Mouse (Mus musculus): ENCODE measurements around the gene Sorbs1. TPM values are rescaled to one million over a fixed set of nuclear protein-coding genes. Genes with fewer than 3 reads are reported as not detected.
"Not testable (repeated sequence)": the region's sequence is repeated elsewhere in the genome, so short reads cannot be mapped to it uniquely, and the experiment has no call there.

Sorbs1 gene
- 64.2 and 74.4 TPM in 2 replicates for polyA plus RNA-seq (2016; fragmentation: Nextera tagmentation; extraction: Ambion mirVana)

GRCm38 (mm10) chr19:40513632-40514078, at the start of gene Sorbs1:
Gene Sorbs1 (minus strand): TSS chr19:40513779.
- Histone ChIP-seq H3K4me3 (peak within 1 kb of the TSS; percentile 78), H3K9me3 (no peaks in the 10 kb centered on the region), H3K36me3 (no peaks in the 10 kb centered on the region), H3K27me3 (ENCODE audit: insufficient read depth, poor library complexity, severe bottlenecking) (no peaks in the 10 kb centered on the region), H3K4me1 (replicated peaks) (peaks cover 30% of the 10 kb centered on the region), H3K27ac (peak within 1 kb of the TSS; percentile 93)
- DNase-seq (ENCODE audit: low spot score) = peak; percentile 97
- under 1% methylated on average over 51 of the region's 51 CpGs for WGBS

DNA sequence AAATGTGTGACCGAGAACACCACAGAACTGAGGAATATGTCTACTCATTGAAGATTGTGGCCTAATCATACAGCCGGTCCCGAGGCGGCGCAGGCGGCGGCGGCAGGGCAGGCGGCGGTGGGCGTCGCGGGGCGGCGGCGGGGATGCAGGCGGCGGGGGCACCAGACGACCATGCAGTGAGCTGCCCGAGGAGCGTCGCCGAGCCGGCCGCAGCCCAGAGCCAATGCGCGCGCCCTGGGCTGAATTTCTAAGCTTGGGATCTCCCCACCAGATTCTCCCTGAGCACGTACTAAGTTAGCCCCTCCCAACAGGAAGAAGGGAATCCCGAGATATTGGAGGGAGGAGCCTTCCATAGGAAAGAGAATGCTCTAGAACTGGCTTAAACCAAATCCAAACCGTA, 47.9 kb upstream of the Sorbs1 start:
- not testable (repeated sequence) for H3K9me3 ChIP-seq; H3K27me3 ChIP-seq (ENCODE audit: insufficient read depth, poor library complexity, severe bottlenecking); H3K27ac ChIP-seq; DNase-seq (ENCODE audit: low spot score); H3K4me3 ChIP-seq; H3K4me1 ChIP-seq (replicated peaks)
- H3K36me3 ChIP-seq = peaks cover 71% of the 10 kb centered on the region
- WGBS = 62% methylated on average over 18 of the region's 31 CpGs

DNA sequence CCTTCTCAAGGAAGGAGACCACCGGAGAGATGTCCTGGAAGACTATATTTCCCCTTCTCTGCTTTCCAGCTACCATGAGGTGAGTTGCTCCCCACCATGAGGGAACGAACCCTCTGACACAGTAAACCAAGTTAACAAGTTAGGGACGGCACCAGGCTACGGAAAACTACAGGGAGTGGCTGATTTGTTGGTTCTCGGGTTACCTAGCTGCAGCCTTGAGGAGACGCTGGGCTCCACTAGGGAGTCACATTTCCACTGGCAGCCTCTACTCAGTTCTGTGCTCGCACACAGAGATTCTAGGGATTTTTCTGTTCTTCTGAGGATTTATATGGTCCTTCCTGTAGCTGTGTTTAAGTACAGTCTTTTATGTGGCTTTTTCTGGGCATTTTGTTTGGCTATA, 42.5 kb upstream of the Sorbs1 start:
- Histone ChIP-seq H3K4me3 (no peak overlapping the region), H3K27ac (no peak overlapping the region), H3K36me3 (peaks cover 77% of the 10 kb centered on the region), H3K9me3 (peaks cover 7% of the 10 kb centered on the region; the same call in 1 of the 2 replicates), H3K27me3 (ENCODE audit: insufficient read depth, poor library complexity, severe bottlenecking) (no peaks in the 10 kb centered on the region), H3K4me1 (replicated peaks) (no peaks in the 10 kb centered on the region)
- no peak for DNase-seq (ENCODE audit: low spot score)
- 80% methylated on average over 7 of the region's 7 CpGs for WGBS

GRCm38 (mm10) chr19:40555136-40555535, 41.6 kb upstream of the Sorbs1 start:
- H3K36me3 ChIP-seq = peaks cover 85% of the 10 kb centered on the region
- 97% methylated on average over 8 of the region's 8 CpGs for WGBS

GRCm38 (mm10) chr19:40554343-40554742, 40.8 kb upstream of the Sorbs1 start:
- H3K9me3 ChIP-seq = peaks cover 7% of the 10 kb centered on the region; the same call in 1 of the 2 replicates
- no peaks in the 10 kb centered on the region for H3K27me3 ChIP-seq (ENCODE audit: insufficient read depth, poor library complexity, severe bottlenecking)
- H3K36me3 ChIP-seq = peaks cover 88% of the 10 kb centered on the region
- no peak overlapping the region for H3K27ac ChIP-seq
- peaks cover under 1% of the 10 kb centered on the region for H3K4me1 ChIP-seq (replicated peaks)
- no peak overlapping the region for H3K4me3 ChIP-seq
- DNase-seq (ENCODE audit: low spot score) = no peak
- 94% methylated on average over 11 of the region's 11 CpGs for WGBS

More at GRCm38 (mm10) chr19:40555136-40555535, 41.6 kb upstream of the Sorbs1 start:
- Histone ChIP-seq H3K9me3 (peaks cover 7% of the 10 kb centered on the region; the same call in 1 of the 2 replicates), H3K27me3 (ENCODE audit: insufficient read depth, poor library complexity, severe bottlenecking) (no peaks in the 10 kb centered on the region), H3K4me1 (replicated peaks) (no peaks in the 10 kb centered on the region), H3K27ac (no peak overlapping the region), H3K4me3 (no peak overlapping the region)
- no peak for DNase-seq (ENCODE audit: low spot score)

DNA sequence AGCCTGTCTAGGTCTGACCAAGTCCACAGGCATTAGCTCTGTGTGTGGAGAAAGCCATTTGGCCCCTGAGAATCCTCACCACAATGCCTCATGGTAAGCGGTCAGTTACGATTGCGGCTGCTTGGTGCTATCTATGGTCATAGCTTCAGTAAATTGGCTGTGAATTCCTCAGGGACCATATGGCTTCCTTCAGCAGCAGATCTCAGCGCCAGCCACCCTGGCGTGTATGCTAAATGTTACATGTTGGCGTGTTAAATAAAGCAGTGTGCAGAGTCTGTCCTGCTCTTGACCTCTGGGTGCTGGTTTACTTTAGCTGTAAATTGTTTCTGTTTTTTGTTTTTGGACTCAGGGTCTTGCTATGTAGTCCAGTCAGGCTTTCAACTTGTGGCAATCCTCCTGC, 40.3 kb upstream of the Sorbs1 start:
- H3K4me1 ChIP-seq (replicated peaks) = peaks cover 6% of the 10 kb centered on the region
- H3K36me3 ChIP-seq = peaks cover 88% of the 10 kb centered on the region
- no peaks in the 10 kb centered on the region for H3K27me3 ChIP-seq (ENCODE audit: insufficient read depth, poor library complexity, severe bottlenecking)
- H3K27ac ChIP-seq = no peak overlapping the region
- no peak overlapping the region for H3K4me3 ChIP-seq
- H3K9me3 ChIP-seq = peaks cover 7% of the 10 kb centered on the region; the same call in 1 of the 2 replicates
- WGBS = 97% methylated on average over 6 of the region's 6 CpGs
- DNase-seq (ENCODE audit: low spot score) = no peak

DNA sequence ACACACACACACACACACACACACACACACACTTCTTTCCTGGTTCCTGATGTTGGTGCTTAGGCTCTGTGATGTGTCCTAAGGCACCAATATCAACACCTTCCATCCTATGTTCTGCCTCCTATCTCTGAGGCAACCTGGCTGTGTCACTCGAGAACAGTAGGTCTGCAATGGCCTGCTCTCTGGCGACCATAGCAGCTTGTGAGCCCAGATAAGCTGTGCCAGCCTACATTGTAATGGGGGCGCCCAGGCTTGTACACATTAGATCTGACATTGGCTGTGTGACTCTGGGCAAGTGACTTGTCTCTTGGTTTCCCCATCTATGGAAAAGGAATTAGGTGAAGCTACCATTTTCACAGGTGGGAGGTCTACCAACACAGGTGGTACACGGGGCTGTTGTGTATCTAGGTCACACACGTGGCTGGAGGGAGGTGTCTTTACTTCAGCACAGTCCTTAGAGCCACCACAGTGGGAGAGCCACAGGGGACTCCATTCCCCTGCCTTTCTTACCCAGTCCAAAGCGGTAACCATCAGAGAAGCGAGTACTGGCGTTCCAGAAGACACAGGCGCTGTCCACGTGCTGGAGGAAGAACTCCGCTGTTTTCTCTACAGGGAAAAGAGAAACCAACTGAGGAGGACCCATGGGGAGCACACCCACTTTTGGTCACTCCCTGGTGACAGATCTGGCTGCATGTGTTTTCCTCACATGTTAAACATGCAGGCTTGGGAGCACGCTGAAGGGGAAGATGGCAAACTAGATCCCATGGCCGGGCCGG, 39.6 kb upstream of the Sorbs1 start:
- H3K4me1 ChIP-seq (replicated peaks) = peaks cover 11% of the 10 kb centered on the region
- 92% methylated on average over 14 of the region's 14 CpGs for WGBS
- H3K27me3 ChIP-seq (ENCODE audit: insufficient read depth, poor library complexity, severe bottlenecking) = no peaks in the 10 kb centered on the region
- H3K9me3 ChIP-seq = peaks cover 7% of the 10 kb centered on the region; the same call in 1 of the 2 replicates
- H3K4me3 ChIP-seq = no peak overlapping the region
- DNase-seq (ENCODE audit: low spot score) = no peak
- H3K36me3 ChIP-seq = peaks cover 83% of the 10 kb centered on the region
- H3K27ac ChIP-seq = no peak overlapping the region

DNA sequence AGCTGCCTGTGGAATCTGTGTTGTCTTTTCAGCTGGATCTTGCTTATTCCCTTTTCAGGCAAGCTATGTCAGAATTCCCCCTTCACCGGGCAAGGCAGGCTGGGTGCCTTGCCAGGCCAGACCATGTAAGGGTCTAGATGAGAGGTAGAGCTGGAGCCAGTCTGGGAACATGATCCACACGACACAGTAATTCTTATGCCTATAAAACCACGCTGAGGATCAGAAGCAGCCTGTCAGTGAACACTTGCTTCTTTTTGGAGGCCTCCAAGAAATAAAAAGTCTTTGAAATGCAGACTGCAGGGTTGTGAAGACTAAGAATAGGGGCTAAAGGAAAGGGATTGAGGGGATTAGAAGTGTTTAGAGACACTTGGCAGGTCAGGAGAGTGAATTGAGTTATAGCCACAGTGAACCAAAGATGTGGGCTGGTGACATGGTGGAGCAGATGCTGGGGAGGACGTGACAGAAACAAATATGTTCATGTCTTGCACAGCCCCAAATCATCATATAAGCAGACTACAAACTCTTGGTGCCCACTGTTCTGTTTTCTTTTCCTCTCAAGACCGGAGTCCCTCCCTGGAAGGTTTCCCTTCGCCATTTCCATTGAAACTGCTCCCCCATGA, 36.0 kb upstream of the Sorbs1 start:
- peaks cover 11% of the 10 kb centered on the region for H3K4me1 ChIP-seq (replicated peaks)
- no peaks in the 10 kb centered on the region for H3K27me3 ChIP-seq (ENCODE audit: insufficient read depth, poor library complexity, severe bottlenecking)
- no peak overlapping the region for H3K4me3 ChIP-seq
- H3K27ac ChIP-seq = no peak overlapping the region
- peaks cover 48% of the 10 kb centered on the region for H3K36me3 ChIP-seq
- DNase-seq (ENCODE audit: low spot score) = no peak
- 66% methylated on average over 6 of the region's 6 CpGs for WGBS
- H3K9me3 ChIP-seq = no peaks in the 10 kb centered on the region

- WGBS = 31% methylated on average over 5 of the region's 5 CpGs
- peaks cover 11% of the 10 kb centered on the region for H3K4me1 ChIP-seq (replicated peaks)
- H3K4me3 ChIP-seq = no peak overlapping the region
- H3K27ac ChIP-seq = no peak overlapping the region
- H3K27me3 ChIP-seq (ENCODE audit: insufficient read depth, poor library complexity, severe bottlenecking) = no peaks in the 10 kb centered on the region
- DNase-seq (ENCODE audit: low spot score) = peak; percentile 31
- no peaks in the 10 kb centered on the region for H3K9me3 ChIP-seq
- peaks cover 41% of the 10 kb centered on the region for H3K36me3 ChIP-seq
Measured at GRCm38 (mm10) chr19:40548796-40549515, 35.4 kb upstream of the Sorbs1 start.

- Histone ChIP-seq H3K36me3 (peaks cover 35% of the 10 kb centered on the region), H3K9me3 (no peaks in the 10 kb centered on the region), H3K4me3 (no peak overlapping the region), H3K4me1 (replicated peaks) (peaks cover 11% of the 10 kb centered on the region), H3K27ac (no peak overlapping the region), H3K27me3 (ENCODE audit: insufficient read depth, poor library complexity, severe bottlenecking) (no peaks in the 10 kb centered on the region)
- no peak for DNase-seq (ENCODE audit: low spot score)
- 80% methylated on average over 6 of the region's 6 CpGs for WGBS
Measured at GRCm38 (mm10) chr19:40548386-40548785, 34.8 kb upstream of the Sorbs1 start.

GRCm38 (mm10) chr19:40544856-40545255, 31.3 kb upstream of the Sorbs1 start:
- H3K27ac ChIP-seq = no peak overlapping the region
- 15% methylated on average over 3 of the region's 3 CpGs for WGBS
- no peaks in the 10 kb centered on the region for H3K27me3 ChIP-seq (ENCODE audit: insufficient read depth, poor library complexity, severe bottlenecking)
- H3K4me3 ChIP-seq = no peak overlapping the region
- no peaks in the 10 kb centered on the region; the same call in 1 of the 2 replicates for H3K36me3 ChIP-seq
- no peaks in the 10 kb centered on the region for H3K9me3 ChIP-seq
- DNase-seq (ENCODE audit: low spot score) = peak; percentile 73
- peaks cover 11% of the 10 kb centered on the region for H3K4me1 ChIP-seq (replicated peaks)

GRCm38 (mm10) chr19:40542776-40543175, 29.2 kb upstream of the Sorbs1 start:
- Histone ChIP-seq H3K4me3 (no peak overlapping the region), H3K27ac (no peak overlapping the region), H3K9me3 (no peaks in the 10 kb centered on the region), H3K4me1 (replicated peaks) (no peaks in the 10 kb centered on the region), H3K27me3 (ENCODE audit: insufficient read depth, poor library complexity, severe bottlenecking) (no peaks in the 10 kb centered on the region), H3K36me3 (no peaks in the 10 kb centered on the region)
- 90% methylated on average over 7 of the region's 7 CpGs for WGBS
- DNase-seq (ENCODE audit: low spot score) = no peak
